Mouse (Mus musculus) embryo, embryonic 11.5 days (tissue): ENCODE measurements at regions not wholly inside any gene's neighbourhood (a gene's known extent, or its start where the extent isn't known, plus 50 kb on each side); places are given as distances from the start of the nearest gene placed in this dataset.

ENCODE experiments used
- DNase-seq: peaks from one replicate; pipeline ENCODE4 v3.0.0-alpha.2; 2012; ENCODE audit warnings: low read depth, low spot score

- DNase-seq = no peak
These were observed 96.2 kb upstream of the Myocd start for GRCm38 (mm10) chr11:65365751-65366559.

DNA sequence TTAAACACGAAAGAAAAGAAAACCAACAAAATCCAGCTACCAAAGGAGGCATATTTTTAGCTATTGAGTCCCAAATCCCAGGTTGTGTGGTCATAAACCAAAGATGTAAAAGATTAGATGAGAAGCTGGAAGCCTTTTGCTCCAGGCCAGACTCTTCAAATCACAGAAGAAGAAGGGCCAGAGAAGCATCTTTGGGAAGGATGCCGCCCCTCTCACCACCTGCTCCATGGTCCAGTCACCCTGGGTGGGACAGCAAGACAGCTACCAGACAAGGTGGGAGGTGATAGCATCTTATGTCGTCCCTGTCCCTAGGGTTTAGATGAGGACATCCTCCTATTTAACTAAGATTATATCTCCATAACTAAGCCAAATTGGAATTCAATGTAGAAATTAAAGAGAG, 95.1 kb upstream of the Myocd start:
- no peak for DNase-seq

DNA sequence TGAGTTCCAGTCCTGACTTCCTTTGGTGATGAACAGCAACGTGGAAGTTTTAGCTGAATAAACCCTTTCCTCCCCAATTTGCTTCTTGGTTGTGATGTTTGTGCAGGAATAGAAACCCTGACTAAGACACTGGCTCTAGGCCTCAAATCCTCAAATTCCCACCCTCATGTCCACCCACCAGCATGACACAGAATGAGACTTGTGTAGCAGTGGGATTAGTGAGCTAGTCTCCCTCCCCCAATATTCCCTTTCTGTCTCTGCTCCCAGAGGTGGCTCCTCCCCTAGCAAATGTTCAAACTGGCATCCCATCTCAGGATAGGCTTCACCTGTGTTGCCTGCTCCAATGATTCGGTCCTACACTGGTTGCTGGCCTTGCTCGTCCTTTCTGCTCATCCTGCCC, 94.1 kb upstream of the Myocd start:
- no peak for DNase-seq

GRCm38 (mm10) chr11:65360729-65361128, 90.9 kb upstream of the Myocd start:
- no peak for DNase-seq

GRCm38 (mm10) chr11:65358908-65359307, 89.1 kb upstream of the Myocd start:
- no peak for DNase-seq

DNA sequence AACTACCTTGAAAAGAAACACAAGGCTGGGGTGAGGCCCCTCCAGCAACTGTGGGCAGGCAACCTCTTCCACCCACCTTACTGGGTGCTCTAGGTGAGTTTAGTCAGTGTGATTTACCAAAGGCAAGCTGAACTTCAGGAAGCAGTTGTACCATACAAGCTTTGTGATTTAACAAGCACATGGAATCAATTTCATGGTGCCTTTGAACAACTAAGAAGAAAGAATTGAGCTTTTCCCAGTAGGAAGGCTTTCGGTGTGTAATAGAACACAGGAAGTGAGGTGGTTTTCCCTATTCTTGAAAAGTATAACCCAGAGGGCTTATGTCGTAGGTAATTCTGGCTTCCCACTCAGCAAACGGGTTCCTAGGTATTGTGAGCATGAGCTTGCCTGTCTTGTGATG, 82.7 kb upstream of the Myocd start:
- DNase-seq = no peak

DNA sequence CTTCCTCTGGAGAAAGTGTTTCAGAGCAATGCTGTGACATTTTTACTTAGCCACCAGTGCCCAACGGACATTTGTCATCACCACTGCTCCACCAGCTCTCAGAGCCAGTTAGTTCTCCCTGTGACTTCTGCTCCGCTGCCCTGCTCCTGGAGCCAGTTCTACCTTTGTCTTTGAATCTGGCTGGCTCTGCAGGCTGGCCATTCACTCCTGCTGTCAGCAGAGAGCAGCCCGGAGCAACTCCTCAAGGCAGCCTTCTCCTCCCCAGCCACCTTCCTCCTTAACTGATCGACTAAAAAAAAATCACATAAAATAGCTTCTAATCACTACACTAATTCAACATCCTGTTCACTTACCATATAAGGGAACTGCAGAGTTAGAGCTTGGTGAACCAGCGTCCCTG, 79.2 kb upstream of the Myocd start:
- DNase-seq = no peak

- no peak for DNase-seq
These were observed 72.1 kb upstream of the Myocd start for GRCm38 (mm10) chr11:65341683-65342440.

DNA sequence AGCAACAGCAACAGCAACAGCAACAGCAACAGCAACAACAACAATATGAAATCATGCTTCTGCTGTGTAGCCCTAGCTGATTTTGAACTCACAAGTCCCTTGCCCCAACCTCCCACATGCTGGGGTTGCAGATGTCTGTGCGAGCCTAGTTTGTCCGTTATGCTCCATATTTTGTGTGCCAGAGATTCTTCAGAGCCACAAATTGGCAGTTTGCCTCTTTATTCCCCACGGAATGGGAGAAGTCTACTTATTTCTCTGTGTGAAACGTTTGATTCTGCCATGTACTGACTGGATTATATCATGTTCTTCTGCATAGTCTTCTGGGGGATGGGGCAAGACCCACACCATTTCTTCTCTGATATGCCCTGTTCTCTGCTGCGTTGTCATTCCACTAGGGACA, 64.5 kb upstream of the Myocd start:
- no peak for DNase-seq

DNA sequence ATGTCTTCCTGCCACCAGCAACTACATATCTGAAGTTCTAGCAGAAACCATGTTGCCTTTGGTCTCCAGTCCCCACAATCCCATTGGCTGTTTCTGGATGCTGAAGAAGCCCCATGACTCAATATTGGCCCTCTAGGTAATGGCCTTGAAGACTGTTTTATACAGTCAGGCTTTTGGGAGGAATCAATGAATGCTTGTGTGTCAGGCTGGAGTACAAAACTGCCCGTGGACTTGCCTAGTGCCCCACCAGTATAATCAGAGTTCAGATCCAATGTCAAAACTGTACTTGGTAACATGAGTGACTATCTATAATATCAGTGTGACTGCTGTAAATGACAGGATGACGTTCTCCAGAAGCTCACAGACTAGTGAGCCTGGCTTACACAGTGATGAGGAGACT, 63.3 kb upstream of the Myocd start:
- no peak for DNase-seq

DNA sequence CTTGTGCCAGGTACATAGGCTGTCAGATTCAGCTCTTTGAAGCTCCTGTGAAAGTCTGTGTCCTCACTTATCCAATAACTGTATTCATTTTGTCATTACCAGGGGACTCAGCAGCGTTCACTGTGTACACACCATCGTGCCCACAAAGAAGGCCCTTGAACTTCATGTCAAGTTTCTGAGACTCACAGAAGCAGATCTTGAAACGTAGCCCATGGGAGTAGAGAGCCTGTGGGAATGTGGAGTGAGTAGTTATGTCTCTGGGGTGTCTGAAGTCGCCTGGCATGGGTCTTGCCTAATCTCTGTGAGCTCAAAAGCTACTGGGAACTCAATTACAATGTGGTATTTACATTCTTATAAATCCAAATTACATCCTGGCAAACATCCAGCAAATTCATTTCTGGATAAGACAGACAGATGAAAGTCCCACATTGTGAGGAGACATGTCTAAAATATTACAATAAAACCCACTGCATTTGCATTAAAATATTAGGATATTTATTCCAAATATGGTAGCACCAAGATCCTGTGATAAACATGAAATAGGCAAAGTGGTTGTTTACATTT, 53.2 kb upstream of the Myocd start:
- no peak for DNase-seq
